Mouse (Mus musculus) frontal cortex, postnatal 14 days (tissue): ENCODE data around the gene Elfn2.

ENCODE experiments used
- DNase-seq, 2 experiments: peaks; one replicate each; pipeline ENCODE4 v3.0.0; 2022; ENCODE audit warnings: low spot score in 2 of 2

The Elfn2 gene

GRCm38 (mm10) chr15:78681781-78682180 is 36.8 kb downstream of the Elfn2 start:
- no peak for DNase-seq

DNA sequence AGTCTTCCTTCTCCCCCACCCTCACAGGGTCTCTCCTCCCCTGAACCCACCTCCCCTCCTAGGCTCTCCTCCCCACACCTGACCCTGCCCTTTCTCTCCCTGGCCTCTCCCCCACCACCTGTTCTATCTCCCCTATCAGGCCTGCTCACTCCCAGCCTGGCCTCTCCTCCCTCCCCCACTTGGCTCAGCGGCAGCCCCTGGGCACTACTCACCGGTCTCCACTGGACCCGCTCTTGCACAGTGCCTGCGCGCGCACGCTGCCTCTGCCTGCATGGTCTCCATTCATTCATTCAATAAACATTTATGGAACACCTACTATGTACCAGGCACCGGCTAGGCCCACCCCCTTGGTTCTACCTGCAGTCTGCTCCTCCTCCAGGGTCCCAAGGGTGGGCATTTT is 37.3 kb downstream of the Elfn2 start:
- no peak for DNase-seq

- DNase-seq = no peak
These were observed 38.3 kb downstream of the Elfn2 start for GRCm38 (mm10) chr15:78680291-78680690.

GRCm38 (mm10) chr15:78677708-78678107 is 40.9 kb downstream of the Elfn2 start:
- DNase-seq = no peak

DNA sequence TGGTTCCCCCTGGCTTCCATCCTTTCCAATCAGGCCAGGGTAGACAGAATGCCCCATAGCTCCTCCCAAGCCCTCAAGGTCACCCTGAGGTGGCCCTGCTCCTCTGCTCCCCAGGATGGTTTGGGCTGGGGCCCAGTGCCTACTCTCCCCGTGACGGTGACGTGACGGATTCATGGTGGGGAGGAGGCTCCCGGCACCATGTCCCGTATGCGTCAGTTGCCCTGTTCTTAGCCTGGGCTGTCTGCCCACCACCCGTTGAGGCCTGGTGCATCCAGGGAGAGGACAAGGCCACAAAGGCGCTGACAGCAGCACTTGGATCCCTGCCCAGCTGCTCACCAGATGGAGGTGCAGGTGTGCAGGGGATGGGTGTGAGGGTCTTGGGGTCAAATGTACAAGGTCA is 41.6 kb downstream of the Elfn2 start:
- DNase-seq = no peak

DNA sequence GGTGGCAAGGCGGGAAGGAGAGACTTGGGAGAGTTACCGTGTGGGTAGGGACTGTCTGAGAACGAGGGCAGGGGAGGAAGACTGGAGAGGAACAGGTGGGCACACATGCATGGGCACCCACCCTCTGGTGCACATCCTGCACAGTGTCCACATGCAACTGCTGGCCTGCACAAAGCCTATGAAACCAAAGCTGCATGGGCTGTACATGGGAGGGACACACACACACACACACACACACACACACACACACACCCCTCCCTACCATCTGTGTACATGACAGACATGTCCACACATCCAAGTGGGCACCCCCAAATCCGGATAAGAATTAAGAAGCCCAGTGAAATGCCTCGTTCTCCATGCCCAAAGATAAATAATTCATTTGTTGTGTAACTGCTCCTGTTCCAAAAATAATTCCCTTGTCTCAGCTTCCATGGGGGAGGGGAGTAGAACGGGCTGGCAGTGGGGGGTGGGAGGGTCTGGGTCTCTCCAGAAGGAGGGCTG is 43.6 kb downstream of the Elfn2 start:
- no peak for DNase-seq

DNA sequence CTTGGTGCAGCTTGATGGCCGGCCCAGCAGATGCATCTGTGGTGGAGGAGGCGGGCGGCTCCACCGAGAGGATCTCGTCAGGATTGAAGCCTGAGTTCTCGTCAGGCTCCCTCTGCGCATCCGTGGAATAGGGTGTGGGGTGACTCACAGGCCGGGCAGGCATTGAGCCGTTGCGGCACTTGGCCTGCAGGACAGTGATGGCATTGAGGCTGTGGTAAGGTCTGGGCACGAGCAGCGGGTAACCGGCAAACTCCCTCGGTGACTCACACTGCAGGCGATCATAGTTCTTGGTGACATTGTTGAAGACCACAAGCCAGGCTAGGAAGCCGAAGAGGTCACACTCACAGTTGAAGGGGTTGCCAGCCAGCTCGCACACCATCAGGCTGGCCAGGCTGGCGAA is 45.1 kb downstream of the Elfn2 start:
- DNase-seq = no peak

DNA sequence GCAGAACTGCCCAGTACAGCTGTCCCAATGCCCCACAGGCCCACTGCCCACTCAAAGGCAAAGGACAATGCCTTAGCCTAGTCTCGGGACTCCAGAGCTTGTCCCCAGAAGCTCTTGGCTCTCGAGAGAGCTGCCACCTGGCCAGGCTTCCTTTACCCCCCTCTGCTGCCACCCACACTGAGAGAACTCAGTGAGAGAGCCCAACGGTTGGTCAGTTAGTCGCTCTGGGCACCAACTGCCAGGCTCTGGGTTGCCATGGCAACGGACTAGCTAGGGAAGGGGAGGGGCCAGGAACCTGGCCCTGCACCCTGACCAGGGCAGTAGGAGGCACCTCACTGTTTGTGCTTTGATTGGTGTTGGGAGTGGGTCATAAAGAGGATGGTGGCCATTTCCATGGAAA is 48.2 kb downstream of the Elfn2 start:
- DNase-seq = peak in 1 of 2 experiments; percentile 58

GRCm38 (mm10) chr15:78669221-78669871 is 49.2 kb downstream of the Elfn2 start:
- no peak for DNase-seq

DNA sequence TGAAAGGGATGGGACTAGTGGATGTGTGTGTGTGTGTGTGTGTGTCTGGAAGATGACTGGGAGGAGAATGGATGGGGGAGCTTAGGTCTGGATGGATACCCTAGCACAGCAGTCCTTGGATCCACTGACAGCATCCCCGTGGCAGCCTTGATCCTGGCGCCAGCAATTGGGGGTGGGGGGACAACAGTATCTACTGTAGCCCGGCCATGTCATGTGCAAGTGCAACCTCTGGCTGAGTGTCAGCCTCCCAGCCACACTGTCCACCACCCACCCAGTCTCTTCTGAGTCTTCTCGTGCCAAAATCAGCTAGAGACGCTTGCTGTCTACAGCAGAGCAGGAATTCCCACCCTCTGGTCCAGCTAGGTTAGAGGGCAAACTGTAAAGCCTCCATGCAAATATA is 54.3 kb downstream of the Elfn2 start:
- no peak for DNase-seq

- no peak for DNase-seq
These were observed 67.4 kb downstream of the Elfn2 start for GRCm38 (mm10) chr15:78651169-78651568.

- DNase-seq = no peak
These were observed 70.8 kb downstream of the Elfn2 start for GRCm38 (mm10) chr15:78647746-78648145.

GRCm38 (mm10) chr15:78644606-78645005 is 74.0 kb downstream of the Elfn2 start:
- no peak for DNase-seq

GRCm38 (mm10) chr15:78643633-78644032 is 74.9 kb downstream of the Elfn2 start:
- no peak for DNase-seq

GRCm38 (mm10) chr15:78635231-78635630 is 83.3 kb downstream of the Elfn2 start:
- DNase-seq = no peak

DNA sequence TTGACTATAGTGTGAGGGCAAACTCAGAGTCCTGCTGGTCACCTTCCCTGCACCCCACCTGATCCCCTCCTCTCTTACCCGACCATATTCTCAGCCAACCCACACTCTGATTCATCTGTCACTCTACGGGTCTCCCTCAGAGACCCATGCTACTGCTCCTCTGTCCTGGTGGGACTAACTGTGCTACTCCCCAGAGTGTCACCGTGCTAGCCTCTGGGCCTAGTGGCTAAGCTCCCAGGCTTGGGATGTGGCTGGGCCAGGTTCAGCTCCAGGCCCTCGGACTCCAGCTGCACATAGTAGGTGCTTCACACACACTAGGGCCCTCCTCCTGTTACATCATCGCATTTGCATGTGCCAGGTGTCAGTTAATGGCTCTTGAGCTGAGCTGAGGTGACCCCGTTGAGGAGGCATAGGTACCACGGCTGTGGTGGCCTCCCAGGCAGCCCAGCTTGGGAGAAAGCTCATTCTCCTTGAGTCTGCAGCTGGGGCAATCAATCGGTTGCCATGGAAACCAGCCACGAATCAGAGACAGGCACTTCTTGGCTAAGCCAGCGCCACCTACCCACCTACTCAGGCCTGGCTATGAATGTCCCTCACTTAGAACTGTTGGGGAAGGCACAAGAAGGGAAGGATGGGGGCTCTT is 84.4 kb downstream of the Elfn2 start:
- DNase-seq = peak; percentile 48 to 65

- DNase-seq = no peak
These were observed 85.2 kb downstream of the Elfn2 start for GRCm38 (mm10) chr15:78633413-78633812.

DNA sequence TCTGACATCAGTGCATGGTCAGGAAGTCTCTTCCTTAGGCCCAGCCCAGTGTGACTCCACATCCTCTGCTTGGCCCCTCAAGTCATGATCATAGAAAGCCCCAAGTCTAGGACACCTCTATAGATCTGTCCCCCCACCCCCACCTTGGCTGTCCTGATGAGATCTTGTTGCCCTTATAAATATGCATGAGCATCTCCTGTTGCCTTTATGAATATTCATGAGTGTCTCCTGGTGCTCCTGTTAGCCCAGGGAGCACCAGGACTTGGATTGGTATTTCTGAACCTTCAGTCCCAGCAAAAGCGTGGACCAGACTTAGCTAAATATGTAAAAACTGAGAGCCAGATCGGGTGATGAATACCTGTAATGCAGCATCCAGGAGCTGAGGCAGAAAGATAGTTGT is 86.2 kb downstream of the Elfn2 start:
- DNase-seq = no peak

- DNase-seq = no peak
These were observed 92.3 kb downstream of the Elfn2 start for GRCm38 (mm10) chr15:78626285-78626684.

DNA sequence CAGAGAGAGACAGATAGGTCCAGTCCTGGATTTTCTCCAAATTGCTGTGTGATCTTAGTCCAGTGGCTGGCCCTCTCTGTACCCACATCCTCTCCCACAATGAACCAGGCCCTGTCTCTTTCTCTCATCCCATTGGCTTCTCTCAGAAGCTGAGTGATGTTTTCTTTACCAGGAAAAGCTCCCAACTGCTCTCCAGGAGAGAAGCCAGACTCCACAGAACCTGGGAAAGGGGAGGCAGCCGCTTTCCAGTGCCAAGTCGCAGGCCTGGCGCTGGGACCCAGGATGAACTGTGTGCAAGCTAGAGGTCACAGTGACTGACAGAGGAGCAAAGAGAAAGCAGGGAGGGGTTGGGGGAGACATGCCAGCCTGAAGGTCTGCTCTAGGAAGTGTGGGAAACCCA is 93.6 kb downstream of the Elfn2 start:
- DNase-seq = no peak

- peak in 1 of 2 experiments; percentile 51 for DNase-seq
These were observed 94.1 kb downstream of the Elfn2 start for GRCm38 (mm10) chr15:78624431-78624950.

GRCm38 (mm10) chr15:78623426-78623825 is 95.1 kb downstream of the Elfn2 start:
- peak; percentile 71 to 80 for DNase-seq
